Mouse (Mus musculus) adrenal gland, adult 2 months (tissue): ENCODE results near the gene Vmn2r37. TPM values are rescaled to one million over a fixed set of nuclear protein-coding genes. Genes with fewer than 3 reads are reported as not detected.
"Not testable (repeated sequence)": the region's sequence is repeated elsewhere in the genome, so short reads cannot be mapped to it uniquely, and the experiment has no call there.

Experiments used
- DNase-seq: peaks from one replicate; pipeline ENCODE4 v3.0.0; 2021
- long read RNA-seq: library from polyadenylated mRNA; stranded (forward); transcript quantifications from one replicate; pipeline ENCODE4 v2.0.0, GENCODE M21; 2021
- polyA plus RNA-seq: library from polyadenylated mRNA; depleted of rRNA; stranded (reverse); fragments of >200 nt; gene quantifications from 2 replicates; pipeline ENCODE4 v1.2.3, GENCODE M21; 2012; rRNA removed
- total RNA-seq, 2 experiments: library from RNA; stranded (reverse); gene quantifications; 2 replicates each; pipeline ENCODE4 v1.2.3; 2021

Gene Vmn2r37
- total RNA-seq (not detected), polyA plus RNA-seq (not detected in 2 replicates)
- long read RNA-seq: 0 reads

DNA sequence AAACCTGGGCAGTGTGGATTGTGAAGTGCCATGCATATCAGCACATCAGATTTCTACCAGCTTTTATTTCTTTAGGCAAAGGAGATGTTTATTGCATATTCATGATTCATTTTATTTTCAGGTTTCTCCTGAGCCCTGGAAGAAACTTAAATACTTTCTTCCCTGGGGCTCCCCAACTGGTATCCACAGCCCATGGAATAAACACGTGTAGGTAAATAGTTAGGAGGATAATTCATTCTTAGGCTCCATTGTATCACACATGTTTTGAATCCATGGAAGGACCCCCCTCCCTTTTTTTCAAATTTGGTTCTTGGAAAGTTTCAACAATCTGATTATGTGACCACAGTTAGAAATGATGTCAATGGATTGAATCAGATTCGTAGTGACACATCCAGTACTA, at the start of gene Vmn2r37:
Vmn2r37 (minus strand) TSS at position 101 of the 400 bp plus-strand sequence.
- DNase-seq: not testable (repeated sequence)

Other genes starting within 250 kb of the Vmn2r37 start
- not detected for gene Vmn2r39, start 192.9 kb downstream of the Vmn2r37 start, total RNA-seq
- not detected in 2 replicates for gene Vmn2r39, start 192.9 kb downstream of the Vmn2r37 start, polyA plus RNA-seq
- gene Vmn2r38, start 125.8 kb downstream of the Vmn2r37 start, total RNA-seq: not detected
- gene Vmn2r38, start 125.8 kb downstream of the Vmn2r37 start, polyA plus RNA-seq: not detected in 2 replicates